In the genomic region with DNA sequence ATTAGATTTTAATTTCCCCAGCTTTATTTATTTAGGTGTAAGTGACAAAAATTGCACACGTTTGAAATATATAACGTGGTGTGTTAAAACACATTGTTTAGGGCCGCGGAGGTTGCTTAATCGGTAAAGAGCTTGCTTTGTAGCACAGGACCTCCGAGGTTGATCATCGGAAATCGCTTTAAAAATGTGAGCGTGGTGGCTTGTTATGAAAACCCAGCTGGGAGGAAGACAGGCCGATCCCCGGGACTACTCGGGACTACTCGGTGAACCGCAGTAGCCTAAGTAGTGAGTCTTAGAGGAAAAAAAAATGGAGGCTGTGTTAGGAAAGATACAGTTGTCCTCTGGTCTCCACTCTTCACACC, we compare ENCODE assay signal across 8 mouse cellular contexts. TPM values are rescaled to one million over a fixed set of nuclear protein-coding genes. Genes with fewer than 3 reads are reported as not detected.
DNase-seq lines count a peak whose midpoint lies in the region; ATAC-seq lines count a peak whose summit lies in the region.

No protein-coding gene starts in this region.

- H3K4me1 ChIP-seq in lung, embryonic 15.5 days, result peaks cover 19% of the 10 kb centered on the region
- H3K4me1 ChIP-seq in limb, embryonic 10.5 days, result peaks cover 16% of the 10 kb centered on the region
- peaks cover 30% of the 10 kb centered on the region for H3K4me1 ChIP-seq in neural tube, embryonic 15.5 days

- H3K4me3 ChIP-seq in lung, embryonic 15.5 days, result peak overlapping the region; percentile 55
- H3K4me3 ChIP-seq in limb, embryonic 10.5 days, result peak overlapping the region; percentile 64
- H3K4me3 ChIP-seq in neural tube, embryonic 15.5 days (replicated peaks), result peak overlapping the region; percentile 56

- H3K9me3 ChIP-seq in lung, embryonic 15.5 days, result no peaks in the 10 kb centered on the region
- H3K9me3 ChIP-seq in limb, embryonic 10.5 days (replicated peaks), result no peaks in the 10 kb centered on the region
- no peaks in the 10 kb centered on the region for H3K9me3 ChIP-seq in neural tube, embryonic 15.5 days (replicated peaks)

- 2% methylated on average over 14 of the region's 14 CpGs for WGBS in lung, embryonic 15.5 days
- WGBS in limb, embryonic 10.5 days, result 4% methylated on average over 14 of the region's 14 CpGs
- WGBS in neural tube, embryonic 15.5 days, result 2% methylated on average over 14 of the region's 14 CpGs

- no peak for ATAC-seq in lung, embryonic 15.5 days (ENCODE audit: borderline replicate concordance, extremely low read depth, low FRiP score, low TSS enrichment)
- no peak for ATAC-seq in neural tube, embryonic 15.5 days (ENCODE audit: low FRiP score)

- peak overlapping the region; percentile 54 for H3K9ac ChIP-seq in lung, embryonic 15.5 days
- H3K9ac ChIP-seq in neural tube, embryonic 15.5 days (replicated peaks), result peak overlapping the region; percentile 63

- H3K27ac ChIP-seq in lung, embryonic 15.5 days, result no peak overlapping the region; the same call in 1 of the 2 replicates
- H3K27ac ChIP-seq in limb, embryonic 10.5 days, result peak overlapping the region; percentile 72
- peak overlapping the region; percentile 82 for H3K27ac ChIP-seq in neural tube, embryonic 15.5 days (replicated peaks)

- 0 out of 2 replicates have a peak, but pooled peaks cover under 1% of the 10 kb centered on the region for H3K36me3 ChIP-seq in lung, embryonic 15.5 days
- peaks cover 2% of the 10 kb centered on the region; the same call in 1 of the 2 replicates for H3K36me3 ChIP-seq in limb, embryonic 10.5 days
- no peaks in the 10 kb centered on the region for H3K36me3 ChIP-seq in neural tube, embryonic 15.5 days

- no peaks in the 10 kb centered on the region for H3K27me3 ChIP-seq in lung, embryonic 15.5 days
- H3K27me3 ChIP-seq in limb, embryonic 10.5 days (ENCODE audit: low read depth, poor library complexity, severe bottlenecking), result no peaks in the 10 kb centered on the region
- H3K27me3 ChIP-seq in neural tube, embryonic 15.5 days (replicated peaks), result no peaks in the 10 kb centered on the region

- peak overlapping the region; percentile 70 for H3K4me2 ChIP-seq in lung, embryonic 15.5 days
- peak overlapping the region; percentile 63 for H3K4me2 ChIP-seq in neural tube, embryonic 15.5 days

- DNase-seq in lung, adult 18-20 months, result no peak
- DNase-seq in embryo, embryonic 11 days, result peak; percentile 34
- peak; percentile 32 for DNase-seq in limb, embryonic 10.5 days (ENCODE audit: low spot score)
- DNase-seq in right cerebral cortex, postnatal 10 days (ENCODE audit: low spot score in 2 of 2), result no peak
- no peak for DNase-seq in gastrocnemius, adult 18-20 months (ENCODE audit: low spot score)
- no peak for DNase-seq in lung, postnatal 36 days

RNA-seq across cellular contexts. Expression of gene Prr3, which starts 14.8 kb away (rescaled TPM):
- 29.3 and 32.4 TPM in 2 replicates for polyA plus RNA-seq in lung, embryonic 15.5 days (2015; fragmentation: Nextera tagmentation; extraction: Ambion mirVana)
- 44.9 and 49.4 TPM in 2 replicates for polyA plus RNA-seq in limb, embryonic 10.5 days (2016; fragmentation: Nextera tagmentation; extraction: Ambion mirVana)
- polyA plus RNA-seq in neural tube, embryonic 15.5 days (2015; fragmentation: Nextera tagmentation; extraction: Ambion mirVana), result 78.5 and 87.9 TPM in 2 replicates
- 1 to 10 TPM; 2.1 to 3.2 TPM for total RNA-seq in gastrocnemius, adult 18-20 months (2021)

RNA-seq across cellular contexts. Expression of gene Gnl1, which starts 15.2 kb away (rescaled TPM):
- 49.4 and 50.3 TPM in 2 replicates for polyA plus RNA-seq in lung, embryonic 15.5 days (2015; fragmentation: Nextera tagmentation; extraction: Ambion mirVana)
- polyA plus RNA-seq in limb, embryonic 10.5 days (2016; fragmentation: Nextera tagmentation; extraction: Ambion mirVana), result 61.6 and 63.1 TPM in 2 replicates
- 67.4 and 73.0 TPM in 2 replicates for polyA plus RNA-seq in neural tube, embryonic 15.5 days (2015; fragmentation: Nextera tagmentation; extraction: Ambion mirVana)
- total RNA-seq in gastrocnemius, adult 18-20 months (2021), result 10 to 100 TPM; 20.2 to 26.0 TPM

RNA-seq across cellular contexts. Expression of gene Abcf1, which starts 25.3 kb away (rescaled TPM):
- 71.6 and 87.8 TPM in 2 replicates for polyA plus RNA-seq in lung, embryonic 15.5 days (2015; fragmentation: Nextera tagmentation; extraction: Ambion mirVana)
- polyA plus RNA-seq in limb, embryonic 10.5 days (2016; fragmentation: Nextera tagmentation; extraction: Ambion mirVana), result 98.3 and 109 TPM in 2 replicates
- polyA plus RNA-seq in neural tube, embryonic 15.5 days (2015; fragmentation: Nextera tagmentation; extraction: Ambion mirVana), result 78.4 and 90.3 TPM in 2 replicates
- total RNA-seq in gastrocnemius, adult 18-20 months (2021), result 10 to 100 TPM; 73.4 to 74.3 TPM

RNA-seq across cellular contexts. Expression of gene H2-T24, which starts 25.5 kb away (rescaled TPM):
- polyA plus RNA-seq in lung, embryonic 15.5 days (2015; fragmentation: Nextera tagmentation; extraction: Ambion mirVana), result 2.2 and 3.2 TPM in 2 replicates
- 3.2 and 4.0 TPM in 2 replicates for polyA plus RNA-seq in limb, embryonic 10.5 days (2016; fragmentation: Nextera tagmentation; extraction: Ambion mirVana)
- 8.6 and 10.0 TPM in 2 replicates for polyA plus RNA-seq in neural tube, embryonic 15.5 days (2015; fragmentation: Nextera tagmentation; extraction: Ambion mirVana)
- 1 to 10 TPM in 1 of 2 experiments, under 1 TPM in 1; 0.98 to 1.5 TPM for total RNA-seq in gastrocnemius, adult 18-20 months (2021)

RNA-seq across cellular contexts. Expression of gene H2-T23, which starts 37.8 kb away (rescaled TPM):
- 6.1 and 8.4 TPM in 2 replicates for polyA plus RNA-seq in lung, embryonic 15.5 days (2015; fragmentation: Nextera tagmentation; extraction: Ambion mirVana)
- 1.2 and 1.5 TPM in 2 replicates for polyA plus RNA-seq in limb, embryonic 10.5 days (2016; fragmentation: Nextera tagmentation; extraction: Ambion mirVana)
- polyA plus RNA-seq in neural tube, embryonic 15.5 days (2015; fragmentation: Nextera tagmentation; extraction: Ambion mirVana), result 5.3 and 13.9 TPM in 2 replicates
- 1 to 10 TPM; 7.0 to 9.4 TPM for total RNA-seq in gastrocnemius, adult 18-20 months (2021)

Comparison
In these comparisons a context has a peak if more than half of its experiments do, and no peak if none do; other contexts are left out.
1. DNase-seq: peak in embryo, embryonic 11 days (single experiment) and limb, embryonic 10.5 days (single experiment); none in lung, adult 18-20 months (0 of 2), right cerebral cortex, postnatal 10 days (0 of 2), gastrocnemius, adult 18-20 months (single experiment) and lung, postnatal 36 days (single experiment).
2. Peak in every context shown above with its lines, with median percentiles within 50 percentile points of each other: H3K4me3 ChIP-seq.